Mouse (Mus musculus): ENCODE results near the gene Olfr944.

The Olfr944 gene

DNA sequence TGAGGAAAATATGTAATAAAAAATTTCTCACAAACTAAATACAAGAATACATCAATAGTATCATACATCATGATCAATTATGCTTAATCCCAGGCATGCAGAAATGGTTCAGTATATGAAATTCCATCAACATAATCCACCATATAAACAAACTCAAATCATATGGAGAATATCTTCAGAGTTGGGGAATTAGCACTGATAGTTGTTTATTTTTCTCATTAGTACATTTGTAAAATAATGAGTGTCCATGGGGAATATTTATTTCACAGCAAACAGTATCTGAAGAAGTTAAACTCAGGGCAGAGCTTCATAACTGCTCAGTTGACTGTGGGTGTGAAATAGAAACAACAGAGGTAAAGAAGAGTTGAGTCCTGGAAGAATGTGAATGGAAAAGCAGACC is at the start of gene Olfr944:
TSS of gene Olfr944 (plus strand) at position 301 of the 400 bp plus-strand sequence.
- no peak for DNase-seq

DNA sequence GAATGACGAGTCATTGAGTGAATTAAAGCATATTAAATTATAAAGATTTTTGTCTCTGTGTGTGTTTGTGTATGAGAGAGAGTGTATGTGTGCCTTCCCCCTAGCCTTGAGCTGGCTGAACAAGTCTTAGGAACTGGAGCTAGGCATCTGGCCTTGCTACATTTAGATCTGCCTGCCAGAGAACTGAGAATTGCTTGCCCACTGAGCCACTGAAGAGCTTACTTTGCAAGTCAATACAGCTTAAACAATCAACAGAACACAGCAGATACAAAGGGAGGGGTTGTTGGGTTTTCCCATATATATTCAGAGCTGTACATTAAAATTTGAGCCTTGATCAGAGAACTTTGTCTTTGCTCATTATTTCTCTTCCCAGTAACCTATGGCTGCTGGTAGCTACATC is 49.3 kb upstream of the Olfr944 start:
- no peak for DNase-seq

DNA sequence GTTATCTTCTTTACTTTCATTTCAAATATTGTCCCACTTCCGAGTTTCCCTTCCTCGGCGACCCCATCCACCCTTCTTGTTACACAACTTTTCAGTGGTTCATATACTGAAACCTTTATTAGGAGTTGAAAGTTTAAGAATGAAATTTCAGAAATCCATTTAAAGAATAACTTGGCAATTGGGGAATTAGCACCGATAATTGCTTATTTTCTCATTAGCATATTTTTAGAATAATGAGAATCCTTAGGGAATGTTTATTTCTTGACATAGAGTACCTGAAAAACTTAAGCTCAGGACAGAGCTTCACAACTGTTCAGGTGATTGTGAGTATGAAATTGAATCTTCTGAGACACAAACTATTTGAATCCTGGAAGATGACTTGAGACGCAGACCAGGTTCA is 35.7 kb upstream of the Olfr944 start, which contains the start of gene Olfr943:
TSS of gene Olfr943 (plus strand) at position 301 of the 400 bp plus-strand sequence.
- no peak for DNase-seq

GRCm38 (mm10) chr9:39249894-39250293 is 48.2 kb downstream of the Olfr944 start, which contains the start of gene Olfr1537:
Gene Olfr1537 (minus strand): TSS chr9:39249994.
- no peak for DNase-seq
